Mouse (Mus musculus): ENCODE data around the gene Tmed4. TPM values are rescaled to one million over a fixed set of nuclear protein-coding genes. Genes with fewer than 3 reads are reported as not detected.

Gene Tmed4
- 82.4 TPM for polyA plus RNA-seq (2017; shearing (Covaris generic))

DNA sequence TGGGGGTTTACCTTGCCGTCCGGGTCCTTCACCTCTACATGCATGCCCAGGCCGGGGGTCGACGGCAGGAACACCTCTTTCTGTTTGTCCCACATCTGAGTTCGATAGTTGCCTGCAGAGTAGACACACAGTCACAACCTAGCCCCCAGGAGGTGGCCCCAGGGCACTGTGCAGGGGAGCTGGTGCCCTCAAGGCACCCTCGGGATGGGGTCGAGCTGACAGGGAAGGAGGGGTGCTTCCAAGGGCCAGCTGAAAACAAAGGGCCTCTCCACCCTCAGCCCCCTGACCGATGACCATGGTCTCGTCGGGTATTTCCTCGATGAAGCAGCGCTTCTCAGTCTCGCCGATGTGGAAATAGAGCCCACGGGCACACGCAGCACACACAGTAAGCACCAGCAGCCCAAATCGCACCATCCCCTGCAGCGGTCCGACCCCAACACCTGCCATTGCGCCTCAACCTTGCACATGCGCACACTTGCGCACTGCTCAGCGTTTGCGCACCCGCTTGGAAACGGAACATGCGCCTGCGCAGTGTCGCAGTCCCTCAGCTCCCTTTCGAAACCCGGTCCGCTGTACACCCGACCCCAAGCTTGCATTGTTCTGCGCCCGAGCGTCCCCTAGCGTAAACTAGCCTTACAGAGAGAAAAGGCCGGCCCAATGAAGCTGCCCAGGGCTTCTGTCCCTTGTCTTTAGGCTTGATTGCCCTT is at the start of gene Tmed4:
Tmed4 (minus strand) TSS at position 484 of the 707 bp plus-strand sequence.

DNA sequence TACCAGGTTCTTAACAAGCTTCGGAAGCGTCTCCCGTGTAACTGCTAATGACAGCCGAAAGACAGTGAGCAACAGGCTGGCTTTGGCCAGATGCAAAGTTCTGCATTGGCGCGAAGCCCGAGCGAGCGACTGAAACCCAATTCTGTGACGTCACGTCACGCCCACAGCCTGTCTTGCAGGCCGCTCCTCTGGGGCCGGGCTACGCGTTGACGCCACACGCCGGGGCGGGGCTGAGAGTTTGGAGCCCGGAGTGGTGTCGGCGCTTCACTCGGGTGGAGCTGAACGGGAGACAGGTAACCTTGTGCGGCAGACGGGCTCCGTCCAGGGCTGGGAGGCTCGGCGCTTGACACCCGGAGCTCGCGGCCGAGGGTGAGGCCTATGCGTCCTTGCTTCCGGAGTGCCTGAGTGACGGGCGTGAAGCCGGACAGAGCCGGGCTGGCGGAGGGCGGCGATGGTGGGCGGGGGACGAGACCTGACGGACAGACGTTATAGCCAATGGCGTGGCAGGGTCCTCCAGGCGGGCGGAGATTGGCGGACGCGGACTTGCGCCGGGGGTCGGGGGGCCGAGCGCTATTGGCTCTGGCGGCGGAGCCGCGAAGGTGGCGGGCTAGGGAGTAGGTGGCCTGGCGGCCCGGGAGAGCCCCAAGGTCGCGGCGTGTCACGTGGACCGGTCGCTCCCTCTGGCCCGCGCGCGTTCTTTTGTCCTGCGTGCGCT is 16.9 kb upstream of the Tmed4 start, which contains the start of gene Ogdh:
Ogdh (plus strand) TSS at position 233 of the 715 bp plus-strand sequence.

GRCm38 (mm10) chr11:6267320-6268254 is 7.1 kb downstream of the Tmed4 start, which contains the start of gene Ddx56:
TSS of gene Ddx56 (minus strand) at chr11:6267772.

DNA sequence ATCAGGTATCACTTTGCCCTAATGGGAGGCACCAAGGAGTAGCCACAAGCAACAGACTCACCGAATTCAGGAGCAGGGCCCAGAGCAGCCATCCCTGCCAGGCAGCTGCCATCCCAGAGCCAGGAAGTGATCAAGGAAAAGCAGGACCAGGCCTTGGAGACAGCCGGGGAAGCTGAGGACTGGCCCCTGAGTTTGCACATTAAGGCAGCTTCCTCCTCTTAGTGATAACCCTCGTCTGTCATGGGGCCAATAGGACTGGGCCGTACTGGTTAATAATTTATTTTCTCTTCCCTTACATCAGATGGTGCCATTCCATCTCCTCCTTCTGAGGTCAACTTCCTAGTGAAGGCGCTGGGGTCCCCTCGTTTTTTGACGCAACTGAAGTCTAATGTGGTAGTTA is 44.7 kb downstream of the Tmed4 start, which contains the start of gene Npc1l1:
Npc1l1 (minus strand) TSS at position 132 of the 400 bp plus-strand sequence.

Other genes starting within 250 kb of the Tmed4 start
- 19.5 TPM for gene Camk2b, start 208.5 kb downstream of the Tmed4 start, polyA plus RNA-seq (2017; shearing (Covaris generic))
- 0.32 TPM for gene A730071L15Rik, start 74.8 kb downstream of the Tmed4 start, polyA plus RNA-seq (2017; shearing (Covaris generic))
- gene Nudcd3, start 74.5 kb downstream of the Tmed4 start, polyA plus RNA-seq (2017; shearing (Covaris generic)): 70.4 TPM
- gene Npc1l1, start 44.7 kb downstream of the Tmed4 start, polyA plus RNA-seq (2017; shearing (Covaris generic)): not detected
- gene Ddx56, start 7.1 kb downstream of the Tmed4 start, polyA plus RNA-seq (2017; shearing (Covaris generic)): 91.0 TPM
- 230 TPM for gene Ogdh, start 16.8 kb upstream of the Tmed4 start, polyA plus RNA-seq (2017; shearing (Covaris generic))
- 28.4 TPM for gene Zmiz2, start 114.2 kb upstream of the Tmed4 start, polyA plus RNA-seq (2017; shearing (Covaris generic))
- gene Ppia, start 140.6 kb upstream of the Tmed4 start, polyA plus RNA-seq (2017; shearing (Covaris generic)): 4,290 TPM
- gene H2afv, start 169.6 kb upstream of the Tmed4 start, polyA plus RNA-seq (2017; shearing (Covaris generic)): 172 TPM
- gene Purb, start 201.0 kb upstream of the Tmed4 start, polyA plus RNA-seq (2017; shearing (Covaris generic)): 7.6 TPM
- 216 TPM for gene Myo1g, start 246.1 kb upstream of the Tmed4 start, polyA plus RNA-seq (2017; shearing (Covaris generic))

Measured in inflammation-experienced regulatory T-cells, adult 16 weeks (primary cell).